Mouse (Mus musculus) lung, embryonic 15.5 days (tissue): ENCODE data around the gene Gm17334. TPM values are rescaled to one million over a fixed set of nuclear protein-coding genes. Genes with fewer than 3 reads are reported as not detected.

Experiments
- ATAC-seq: fragments of 200-750 bp; cut with Nextera tagmentation; 2 replicates; pipeline ENCODE4 v1.8.0; 2017; ENCODE audit warnings: moderate number of reproducible peaks, borderline replicate concordance; ENCODE audit not compliant: low FRiP score, low TSS enrichment; ENCODE audit errors: extremely low read depth
- H3K27ac ChIP-seq: fragments of 300-500 bp; sonication (generic); 2 replicates; pipeline ENCODE4 v1.5.1; 2015; ENCODE audit warnings: moderate library complexity, mild to moderate bottlenecking, inconsistent platforms
- H3K27me3 ChIP-seq: fragments of 300-500 bp; sonication (generic); 2 replicates; pipeline ENCODE4 v1.6.1; 2015; ENCODE audit warnings: inconsistent platforms
- H3K36me3 ChIP-seq: fragments of 300-500 bp; sonication (generic); 2 replicates; pipeline ENCODE4 v1.6.1; 2015; ENCODE audit warnings: inconsistent platforms
- H3K4me1 ChIP-seq: fragments of 300-500 bp; sonication (generic); 2 replicates; pipeline ENCODE4 v1.6.1; 2015; ENCODE audit warnings: inconsistent platforms
- H3K4me2 ChIP-seq: fragments of 300-500 bp; sonication (generic); 2 replicates; pipeline ENCODE4 v1.6.1; 2015; ENCODE audit warnings: inconsistent platforms, mild to moderate bottlenecking, moderate library complexity
- H3K4me3 ChIP-seq: fragments of 300-500 bp; sonication (generic); 2 replicates; pipeline ENCODE4 v1.5.1; 2015; ENCODE audit warnings: mild to moderate bottlenecking, inconsistent platforms
- H3K9ac ChIP-seq: fragments of 300-500 bp; sonication (generic); 2 replicates; pipeline ENCODE4 v1.6.1; 2015; ENCODE audit warnings: inconsistent platforms
- H3K9me3 ChIP-seq: fragments of 300-500 bp; sonication (generic); 2 replicates; pipeline ENCODE4 v1.6.1; 2016; ENCODE audit warnings: inconsistent platforms
- WGBS: fragments of 180-500 bp; shearing (Covaris S2); methylation state at CpG from one replicate; pipeline ENCODE4 v1.1.7; 2015; 5-methylcytosine and 5-hydroxymethylcytosine counted together
- polyA plus RNA-seq: library from polyadenylated mRNA; unstranded; fragments of >200 nt; fragmentation: Nextera tagmentation; extraction: Ambion mirVana; gene quantifications from 2 replicates; pipeline ENCODE4 v1.2.1, GENCODE M21; 2015

The Gm17334 gene
- polyA plus RNA-seq, 1 experiment from 2014 or later = 0.22 TPM

GRCm38 (mm10) chr11:53810156-53810555 lies 37.2 kb upstream of the Gm17334 start:
- no peak overlapping the region for H3K4me2 ChIP-seq
- H3K27me3 ChIP-seq = no peaks in the 10 kb centered on the region
- H3K9ac ChIP-seq = no peak overlapping the region
- H3K9me3 ChIP-seq = no peaks in the 10 kb centered on the region
- no peak overlapping the region for H3K27ac ChIP-seq
- no peak overlapping the region for H3K4me3 ChIP-seq
- H3K4me1 ChIP-seq = peaks cover 7% of the 10 kb centered on the region; the same call in 1 of the 2 replicates
- H3K36me3 ChIP-seq = no peaks in the 10 kb centered on the region
- 51% methylated on average over 5 of the region's 5 CpGs for WGBS
- ATAC-seq = no peak

DNA sequence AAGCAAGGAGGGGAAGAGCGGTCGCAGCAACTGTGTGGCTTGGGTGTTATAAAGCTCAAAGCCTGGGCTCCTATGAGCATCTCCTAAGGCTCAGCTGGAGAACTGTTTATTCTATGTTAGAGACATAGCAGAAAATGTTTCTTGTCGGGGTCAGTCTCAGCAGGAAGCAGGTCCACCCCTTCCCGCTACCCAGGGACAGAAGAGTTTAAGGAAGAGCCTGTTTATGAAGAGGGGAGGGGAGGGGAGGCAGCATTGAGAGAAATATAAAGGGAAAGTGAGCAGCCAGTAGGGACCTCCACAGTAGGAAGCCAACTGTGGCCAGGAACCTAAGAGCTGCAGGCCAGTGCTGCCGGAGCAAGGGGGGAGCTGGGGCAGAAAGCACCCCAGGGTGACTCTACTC lies 36.4 kb upstream of the Gm17334 start:
- 31% methylated on average over 5 of the region's 5 CpGs for WGBS
- H3K27ac ChIP-seq = peak overlapping the region; percentile 43
- H3K9ac ChIP-seq = no peak overlapping the region
- no peaks in the 10 kb centered on the region for H3K36me3 ChIP-seq
- ATAC-seq = no peak
- H3K4me2 ChIP-seq = no peak overlapping the region
- no peaks in the 10 kb centered on the region for H3K9me3 ChIP-seq
- peaks cover 7% of the 10 kb centered on the region; the same call in 1 of the 2 replicates for H3K4me1 ChIP-seq
- H3K27me3 ChIP-seq = no peaks in the 10 kb centered on the region
- no peak overlapping the region for H3K4me3 ChIP-seq

GRCm38 (mm10) chr11:53805786-53806185 lies 32.8 kb upstream of the Gm17334 start:
- H3K4me2 ChIP-seq = no peak overlapping the region
- no peaks in the 10 kb centered on the region for H3K27me3 ChIP-seq
- H3K4me1 ChIP-seq = peaks cover 7% of the 10 kb centered on the region; the same call in 1 of the 2 replicates
- H3K36me3 ChIP-seq = no peaks in the 10 kb centered on the region
- H3K9ac ChIP-seq = no peak overlapping the region
- WGBS = 66% methylated on average over 9 of the region's 9 CpGs
- no peaks in the 10 kb centered on the region for H3K9me3 ChIP-seq
- no peak overlapping the region for H3K4me3 ChIP-seq
- ATAC-seq = no peak
- no peak overlapping the region for H3K27ac ChIP-seq

DNA sequence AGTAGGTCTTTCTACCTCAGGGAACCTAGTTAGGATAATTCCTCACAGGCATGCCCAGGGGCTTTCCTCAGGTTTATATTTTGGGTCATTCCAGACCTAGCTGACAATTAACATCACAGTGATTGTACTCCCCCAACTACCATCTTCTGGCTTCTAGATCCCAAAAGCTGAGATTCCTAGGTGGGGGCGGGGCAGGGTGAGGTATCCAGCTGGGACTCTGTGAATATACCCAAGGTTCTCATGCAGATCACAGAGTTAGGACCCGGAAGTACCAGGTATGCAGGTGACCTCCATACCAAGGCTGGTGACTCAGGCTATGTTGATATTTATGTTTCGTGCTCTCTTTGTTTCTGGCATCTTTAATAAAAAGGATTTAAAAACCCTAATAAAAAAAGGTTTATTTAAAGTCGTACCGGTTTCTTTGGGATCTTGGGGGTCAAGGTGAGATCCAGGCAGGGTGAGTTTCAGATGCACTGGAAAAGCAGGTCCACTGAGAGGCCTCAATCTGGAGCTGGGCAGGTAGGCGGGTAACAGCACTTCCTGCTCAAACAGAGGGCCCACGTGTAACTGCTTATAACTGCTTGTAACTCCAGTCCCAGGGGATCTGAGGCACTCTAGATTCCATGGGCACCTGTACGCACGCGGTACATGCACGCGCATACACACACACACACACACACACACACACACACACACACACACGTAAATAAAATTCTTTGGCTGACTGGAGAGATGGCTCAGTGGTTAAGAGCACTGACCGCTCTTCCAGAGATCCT lies 31.8 kb upstream of the Gm17334 start:
- peaks cover 3% of the 10 kb centered on the region; the same call in 1 of the 2 replicates for H3K4me1 ChIP-seq
- ATAC-seq = no peak
- H3K36me3 ChIP-seq = no peaks in the 10 kb centered on the region
- H3K9me3 ChIP-seq = no peaks in the 10 kb centered on the region
- H3K4me3 ChIP-seq = no peak overlapping the region
- H3K4me2 ChIP-seq = no peak overlapping the region
- H3K27ac ChIP-seq = no peak overlapping the region
- H3K27me3 ChIP-seq = no peaks in the 10 kb centered on the region
- no peak overlapping the region for H3K9ac ChIP-seq
- WGBS = 66% methylated on average over 14 of the region's 14 CpGs

DNA sequence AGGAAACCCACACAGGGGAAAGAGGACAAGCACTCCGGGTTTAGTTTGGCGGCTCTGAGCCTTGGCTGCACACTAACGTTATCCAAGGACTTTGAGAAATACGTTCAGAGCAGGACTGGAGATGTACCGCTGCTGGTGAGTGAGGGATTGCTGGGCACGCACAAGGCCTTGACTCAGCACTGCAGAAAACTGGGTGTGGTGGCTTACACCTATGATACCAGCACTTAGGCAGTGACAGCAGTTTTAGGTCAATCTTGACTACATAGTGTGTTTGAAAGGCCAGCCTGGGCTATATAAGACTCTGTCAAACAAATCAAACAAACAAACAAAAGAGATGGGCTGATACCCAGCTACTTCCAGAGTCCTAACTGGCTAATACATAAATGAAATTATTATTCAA lies 30.5 kb upstream of the Gm17334 start:
- H3K4me2 ChIP-seq = no peak overlapping the region

DNA sequence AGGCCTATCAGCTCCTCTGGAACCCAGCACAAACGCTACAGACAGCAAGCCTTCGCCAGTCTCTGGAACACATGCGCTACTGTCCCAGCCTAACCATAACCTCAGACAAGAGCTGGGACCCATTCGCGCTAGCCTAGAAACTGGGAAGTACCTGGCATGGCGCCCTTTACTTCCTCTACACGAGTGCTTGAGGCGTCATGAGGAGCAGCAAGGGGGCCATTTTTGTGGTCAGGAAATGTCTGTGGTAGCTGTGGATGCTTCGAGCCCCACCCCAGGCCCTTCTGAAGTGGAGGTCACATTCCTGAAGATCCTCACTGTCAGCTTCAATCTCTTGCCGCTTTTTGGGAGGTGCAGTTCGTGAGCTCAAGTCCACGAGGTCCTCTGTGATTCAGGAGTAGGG lies 30.1 kb upstream of the Gm17334 start:
- no peak overlapping the region for H3K4me2 ChIP-seq
- WGBS = 59% methylated on average over 12 of the region's 12 CpGs
- no peaks in the 10 kb centered on the region for H3K4me1 ChIP-seq
- no peak overlapping the region for H3K27ac ChIP-seq
- H3K36me3 ChIP-seq = no peaks in the 10 kb centered on the region
- H3K27me3 ChIP-seq = no peaks in the 10 kb centered on the region
- no peak overlapping the region for H3K9ac ChIP-seq
- no peaks in the 10 kb centered on the region for H3K9me3 ChIP-seq
- no peak for ATAC-seq
- H3K4me3 ChIP-seq = no peak overlapping the region

More for the DNA sequence above, 30.5 kb upstream of the Gm17334 start:
- WGBS = 66% methylated on average over 6 of the region's 6 CpGs
- no peaks in the 10 kb centered on the region for H3K9me3 ChIP-seq
- H3K4me3 ChIP-seq = no peak overlapping the region
- H3K36me3 ChIP-seq = no peaks in the 10 kb centered on the region
- no peak overlapping the region for H3K9ac ChIP-seq
- ATAC-seq = no peak
- H3K27ac ChIP-seq = no peak overlapping the region
- no peaks in the 10 kb centered on the region for H3K27me3 ChIP-seq
- H3K4me1 ChIP-seq = no peaks in the 10 kb centered on the region

DNA sequence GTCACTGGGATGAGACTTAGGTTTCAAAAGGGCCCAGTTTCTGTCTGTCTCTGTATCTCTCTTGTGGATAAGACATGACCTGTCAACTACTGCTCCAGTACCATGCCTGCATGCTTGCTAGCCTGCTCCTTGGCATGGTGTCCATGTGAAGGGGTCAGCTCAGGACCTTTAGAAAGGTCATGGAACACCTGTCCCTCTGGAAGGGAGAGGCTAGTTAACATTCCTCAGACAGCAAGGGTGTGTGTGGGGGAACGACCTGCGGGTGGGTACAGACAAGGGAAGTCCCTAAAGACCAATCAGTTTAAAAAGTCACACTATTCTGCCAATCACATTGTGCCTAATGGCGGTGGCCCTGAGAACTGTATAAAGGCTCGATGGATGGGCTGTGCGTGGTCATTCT lies 28.0 kb upstream of the Gm17334 start:
- H3K9me3 ChIP-seq = no peaks in the 10 kb centered on the region
- no peak overlapping the region for H3K27ac ChIP-seq
- no peak overlapping the region for H3K4me2 ChIP-seq
- H3K27me3 ChIP-seq = no peaks in the 10 kb centered on the region
- WGBS = 82% methylated on average over 5 of the region's 5 CpGs
- H3K36me3 ChIP-seq = no peaks in the 10 kb centered on the region
- H3K9ac ChIP-seq = no peak overlapping the region
- H3K4me3 ChIP-seq = no peak overlapping the region
- H3K4me1 ChIP-seq = peaks cover 17% of the 10 kb centered on the region
- no peak for ATAC-seq

- no peak overlapping the region for H3K9ac ChIP-seq
- H3K4me3 ChIP-seq = no peak overlapping the region
- ATAC-seq = no peak
- no peaks in the 10 kb centered on the region for H3K27me3 ChIP-seq
- H3K36me3 ChIP-seq = no peaks in the 10 kb centered on the region
- H3K27ac ChIP-seq = no peak overlapping the region
- no peaks in the 10 kb centered on the region for H3K9me3 ChIP-seq
- H3K4me2 ChIP-seq = no peak overlapping the region
- WGBS = 57% methylated on average over 4 of the region's 4 CpGs
- H3K4me1 ChIP-seq = peaks cover 25% of the 10 kb centered on the region
These were observed 27.0 kb upstream of the Gm17334 start for GRCm38 (mm10) chr11:53800036-53800435.

DNA sequence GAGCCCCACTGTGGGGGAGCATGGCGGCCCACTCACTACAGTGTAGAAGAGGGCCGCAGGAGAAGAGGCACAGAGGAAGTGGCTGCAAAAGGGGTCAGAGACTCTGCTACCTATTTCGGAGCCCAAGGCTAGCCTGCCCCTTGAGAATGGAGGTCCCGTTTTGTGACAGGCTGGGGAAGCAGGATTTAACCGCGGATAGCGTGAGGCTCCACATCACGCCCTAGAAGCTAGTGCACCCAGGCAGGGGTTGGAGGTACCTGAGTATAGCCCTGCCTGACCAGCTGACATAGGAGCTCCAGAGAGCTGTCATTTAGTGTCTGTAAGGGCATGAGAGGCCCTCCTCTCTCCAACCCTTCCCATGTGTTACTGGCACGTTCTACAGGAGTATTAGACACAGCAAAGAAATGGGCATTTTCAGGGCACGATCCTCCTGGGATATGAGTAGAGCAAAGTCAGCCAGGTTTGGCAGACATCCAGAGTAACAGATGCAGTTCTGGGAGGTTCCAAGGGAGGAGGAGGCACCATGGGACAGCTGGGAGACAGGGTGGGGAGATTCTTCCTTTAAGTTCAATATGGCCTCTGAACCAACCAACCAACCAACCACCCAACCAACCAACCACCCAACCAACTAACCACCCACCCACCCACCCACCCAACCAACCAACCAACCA lies 25.2 kb upstream of the Gm17334 start:
- Histone ChIP-seq H3K27me3 (no peaks in the 10 kb centered on the region), H3K4me3 (no peak overlapping the region), H3K9me3 (no peaks in the 10 kb centered on the region), H3K4me1 (peaks cover 42% of the 10 kb centered on the region), H3K9ac (no peak overlapping the region), H3K4me2 (no peak overlapping the region), H3K36me3 (no peaks in the 10 kb centered on the region), H3K27ac (no peak overlapping the region)
- ATAC-seq = no peak
- WGBS = 84% methylated on average over 10 of the region's 10 CpGs

- Histone ChIP-seq H3K9ac (no peak overlapping the region), H3K4me2 (no peak overlapping the region), H3K4me1 (peaks cover 48% of the 10 kb centered on the region), H3K27me3 (no peaks in the 10 kb centered on the region), H3K4me3 (no peak overlapping the region), H3K27ac (peak overlapping the region; percentile 91; the same call in 1 of the 2 replicates), H3K36me3 (no peaks in the 10 kb centered on the region), H3K9me3 (no peaks in the 10 kb centered on the region)
- 43% methylated on average over 6 of the region's 6 CpGs for WGBS
- no peak for ATAC-seq
These were observed 24.5 kb upstream of the Gm17334 start for GRCm38 (mm10) chr11:53797386-53797920.

DNA sequence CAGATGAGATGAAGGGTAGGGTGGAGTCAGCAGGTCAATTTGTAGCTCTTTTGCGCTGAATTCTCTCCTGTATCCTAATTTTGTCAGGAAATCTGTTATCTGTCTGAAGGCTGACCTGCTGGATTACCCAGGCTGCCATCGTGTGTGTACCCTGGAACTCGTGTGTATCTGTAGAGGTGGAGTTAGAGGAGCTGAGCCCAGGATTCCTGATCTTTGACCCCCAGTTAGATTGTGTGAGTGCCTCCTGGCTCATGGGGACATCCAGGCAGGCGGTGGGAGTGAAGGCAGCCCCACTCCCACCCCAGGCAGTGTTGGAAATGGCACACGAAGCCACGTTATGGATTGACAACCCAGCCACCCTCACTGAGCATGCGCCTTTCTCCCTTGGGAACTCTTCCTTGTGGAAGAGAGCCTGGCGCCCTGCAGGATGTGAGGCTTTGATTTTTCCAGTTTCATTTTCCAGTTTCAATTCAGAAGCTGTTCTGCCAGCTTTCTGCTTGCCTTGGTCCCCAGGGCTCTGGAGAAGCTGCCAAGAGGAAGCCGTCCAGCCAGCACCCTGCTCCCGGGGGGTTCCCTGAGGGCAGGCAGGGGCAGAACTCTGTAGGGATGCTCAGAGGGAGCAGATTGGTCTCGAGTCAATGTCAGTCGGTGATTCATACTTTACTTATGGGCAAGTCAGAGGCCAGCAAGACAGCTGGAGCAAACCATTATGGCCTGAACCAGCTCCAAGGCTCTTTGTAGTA lies 23.6 kb upstream of the Gm17334 start:
- Histone ChIP-seq H3K4me2 (peak overlapping the region; percentile 35), H3K36me3 (no peaks in the 10 kb centered on the region)

More for the DNA sequence above, 23.6 kb upstream of the Gm17334 start:
- 25% methylated on average over 12 of the region's 12 CpGs for WGBS
- peak overlapping the region; percentile 91 for H3K27ac ChIP-seq
- ATAC-seq = 0 out of 2 replicates have a peak, but pooled peaks have one; percentile 12
- no peak overlapping the region for H3K4me3 ChIP-seq
- H3K9ac ChIP-seq = no peak overlapping the region
- H3K4me1 ChIP-seq = peaks cover 48% of the 10 kb centered on the region
- H3K9me3 ChIP-seq = no peaks in the 10 kb centered on the region
- no peaks in the 10 kb centered on the region for H3K27me3 ChIP-seq
